Mouse (Mus musculus) liver, postnatal 0 days (tissue): ENCODE results near the gene Pgm5.

Experiments used
- CTCF ChIP-seq: sonication (generic); IDR thresholded peaks from 2 replicates; pipeline ENCODE4 v1.5.1; 2016; ENCODE audit warnings: antibody characterized with exemption, low read depth
- EP300 ChIP-seq: IDR thresholded peaks from 2 replicates; pipeline ENCODE4 v1.6.1; 2016; ENCODE audit warnings: antibody characterized with exemption, low read depth, mild to moderate bottlenecking

- no peak for TF ChIP-seq EP300
- no peak for TF ChIP-seq CTCF
Measured at GRCm38 (mm10) chr19:24762473-24763149, 99.0 kb downstream of the Pgm5 start.
